13 mouse cellular contexts compared by ENCODE assay signal in genomic region chr8:119665270-119665669, GRCm38 (mm10). TPM values are rescaled to one million over a fixed set of nuclear protein-coding genes. Genes with fewer than 3 reads are reported as not detected.
DNase-seq lines count a peak whose midpoint lies in the region; TF ChIP-seq lines count a peak whose summit lies in the region.
"Had no signal": no experiment of that assay in that cellular context is flagged by ENCODE, and none has a peak within 500 bp of the region (broad histone marks: within the 10 kb centered on the region; RNA-seq: fewer than 3 reads in every experiment).

No protein-coding gene starts in this region.

- peak overlapping the region; percentile 59; the same call in 1 of the 2 replicates for H3K27ac ChIP-seq in layer of hippocampus, adult 2 months
- peak overlapping the region; percentile 97 for H3K27ac ChIP-seq in gastrocnemius, adult 2 months
- 0 out of 2 replicates have a peak overlapping the region, but pooled peaks have one; percentile 56 for H3K27ac ChIP-seq in heart, embryonic 10.5 days
- H3K27ac ChIP-seq: forebrain, embryonic 13.5 days; limb, embryonic 13.5 days; stomach, embryonic 15.5 days had no signal

- DNase-seq in layer of hippocampus, adult 2 months (ENCODE audit: low spot score in 2 of 2) = no peak
- DNase-seq in layer of hippocampus, adult 9-10 months (ENCODE audit: low spot score) = no peak
- DNase-seq in gastrocnemius, adult 2 months = peak; percentile 71
- no peak for DNase-seq in heart, embryonic 10.5 days (ENCODE audit: low spot score)
- DNase-seq in kidney, postnatal 4 days = peak; percentile 67 to 78
- no peak for DNase-seq in thymus, postnatal 25 days
- DNase-seq in urinary bladder, postnatal 25 days (ENCODE audit: low spot score) = no peak
- DNase-seq: layer of hippocampus, adult 9-11 months had no signal

- H3K4me3 ChIP-seq in layer of hippocampus, adult 2 months = no peak overlapping the region
- H3K4me3 ChIP-seq in gastrocnemius, adult 2 months = peak overlapping the region; percentile 78
- H3K4me3 ChIP-seq in heart, embryonic 10.5 days = no peak overlapping the region
- H3K4me3 ChIP-seq: forebrain, embryonic 13.5 days; limb, embryonic 13.5 days; megakaryocyte, embryonic 14.5 days; stomach, embryonic 15.5 days had no signal

- H3K36me3 ChIP-seq in heart, embryonic 10.5 days = no peaks in the 10 kb centered on the region
- H3K36me3 ChIP-seq: limb, embryonic 13.5 days; stomach, embryonic 15.5 days had no signal

- 66% methylated on average over 6 of the region's 6 CpGs for WGBS in heart, embryonic 10.5 days

- peaks cover 59% of the 10 kb centered on the region for H3K4me1 ChIP-seq in heart, embryonic 10.5 days

- peaks cover 14% of the 10 kb centered on the region; the same call in 1 of the 2 replicates for H3K27me3 ChIP-seq in heart, embryonic 10.5 days (ENCODE audit: insufficient read depth, poor library complexity, severe bottlenecking)
- H3K27me3 ChIP-seq: stomach, embryonic 15.5 days had no signal

- no peaks in the 10 kb centered on the region for H3K9me3 ChIP-seq in heart, embryonic 10.5 days
- H3K9me3 ChIP-seq: forebrain, embryonic 13.5 days; limb, embryonic 13.5 days; megakaryocyte, embryonic 14.5 days; stomach, embryonic 15.5 days had no signal

- intact Hi-C loops in gastrocnemius, adult 2 months (cut with DNase I) = loop anchor here (5.0 kb wide), 1 partner anchor 48 kb away; no protein-coding TSS in a partner anchor

- no peak for TF ChIP-seq CTCF in layer of hippocampus, adult 2 months (conservative IDR thresholded peaks at IDR 0.05)
- no peak for TF ChIP-seq CTCF in gastrocnemius, adult 2 months (IDR thresholded peaks at IDR 0.05)

RNA-seq across cellular contexts. Expression of gene Wfdc1, which starts 0.9 kb away (rescaled TPM):
- 1 to 10 TPM; 6.3 to 6.7 TPM for total RNA-seq in layer of hippocampus, adult 2 months (2021)
- total RNA-seq in gastrocnemius, adult 2 months (2021) = 10 to 100 TPM; 96.5 to 98.7 TPM
- polyA plus RNA-seq in heart, embryonic 10.5 days (2016; fragmentation: Nextera tagmentation; extraction: Ambion mirVana) = 1.3 and 1.6 TPM in 2 replicates
- total RNA-seq: hematopoietic stem cell, adult 5-6 weeks had no signal

RNA-seq across cellular contexts. Expression of gene Kcng4, which starts 29.8 kb away (rescaled TPM):
- total RNA-seq in layer of hippocampus, adult 2 months (2021) = 1 to 10 TPM; 2.6 to 3.1 TPM
- 10 to 100 TPM; 14.1 to 14.3 TPM for total RNA-seq in gastrocnemius, adult 2 months (2021)
- polyA plus RNA-seq in heart, embryonic 10.5 days (2016; fragmentation: Nextera tagmentation; extraction: Ambion mirVana) = not detected in 2 replicates
- total RNA-seq: hematopoietic stem cell, adult 5-6 weeks had no signal
- polyA plus RNA-seq: limb, embryonic 13.5 days had no signal

RNA-seq across cellular contexts. Expression of gene Atp2c2, which starts 34.5 kb away (rescaled TPM):
- 1 to 10 TPM; 1.7 to 1.9 TPM for total RNA-seq in layer of hippocampus, adult 2 months (2021)
- total RNA-seq in gastrocnemius, adult 2 months (2021) = under 1 TPM; 0.08 to 0.10 TPM
- 0.36 and 1.5 TPM in 2 replicates for polyA plus RNA-seq in heart, embryonic 10.5 days (2016; fragmentation: Nextera tagmentation; extraction: Ambion mirVana)
- total RNA-seq: hematopoietic stem cell, adult 5-6 weeks had no signal
- polyA plus RNA-seq: forebrain, embryonic 13.5 days had no signal

RNA-seq across cellular contexts. Expression of gene Adad2, which starts 52.7 kb away (rescaled TPM):
- total RNA-seq in layer of hippocampus, adult 2 months (2021) = under 1 TPM; 0.47 to 0.87 TPM
- not detected for total RNA-seq in gastrocnemius, adult 2 months (2021)
- 0.14 TPM in 1 of 2 replicates, not detected in the other for polyA plus RNA-seq in heart, embryonic 10.5 days (2016; fragmentation: Nextera tagmentation; extraction: Ambion mirVana)
- total RNA-seq: hematopoietic stem cell, adult 5-6 weeks had no signal
- polyA plus RNA-seq: forebrain, embryonic 13.5 days; stomach, embryonic 15.5 days had no signal

Comparison
In these comparisons a context has a peak if more than half of its experiments do, and no peak if none do; other contexts are left out.
1. DNase-seq: peak in gastrocnemius, adult 2 months (single experiment) and kidney, postnatal 4 days (2 of 2); none in layer of hippocampus, adult 2 months (0 of 2), layer of hippocampus, adult 9-10 months (single experiment), heart, embryonic 10.5 days (single experiment), thymus, postnatal 25 days (single experiment) and urinary bladder, postnatal 25 days (single experiment).
2. RNA of gene Wfdc1, which starts 0.9 kb away (total RNA-seq): 96.5 to 98.7 TPM in gastrocnemius, adult 2 months; 6.3 to 6.7 TPM in layer of hippocampus, adult 2 months; every median in the first group is over 10 times any median in the second.
3. Peak in every context shown above with its lines, with median percentiles within 50 percentile points of each other: H3K27ac ChIP-seq.